Mouse (Mus musculus) MEL (cell line): ENCODE measurements around the gene Osmr. TPM values are rescaled to one million over a fixed set of nuclear protein-coding genes. Genes with fewer than 3 reads are reported as not detected.

Source experiments
- DNase-seq: peaks from one replicate; pipeline ENCODE4 v3.0.0; 2011; ENCODE audit warnings: low read depth, low spot score
- H3K27ac ChIP-seq: 2 replicates; pipeline ENCODE4 v1.5.1; 2012; ENCODE audit warnings: low read depth, mild to moderate bottlenecking, control low read depth, low read length, moderate library complexity; ENCODE audit not compliant: control insufficient read depth
- H3K27me3 ChIP-seq, 2 experiments: fragments of 150-350 bp in 1 of 2; sonication (generic) in 1 of 2; 2 replicates each; pipeline ENCODE4 v1.6.1; 2012; ENCODE audit warnings: low read length in 2 of 2, mild to moderate bottlenecking in 2 of 2, improper control_type of control experiment in 1 of 2, moderate library complexity in 1 of 2; ENCODE audit not compliant: insufficient read depth in 2 of 2, control insufficient read depth in 1 of 2
- H3K36me3 ChIP-seq, 2 experiments: 2 replicates each; pipeline ENCODE4 v1.6.1; 2012 to 2014; ENCODE audit warnings: low read length in 2 of 2, improper control_type of control experiment in 1 of 2, inconsistent platforms in 1 of 2, mild to moderate bottlenecking in 1 of 2; ENCODE audit not compliant: insufficient read depth in 2 of 2, control insufficient read depth in 1 of 2
- H3K4me1 ChIP-seq, 2 experiments: fragments of 150-350 bp in 1 of 2; sonication (generic) in 1 of 2; 2 replicates each; pipeline ENCODE4 v1.6.1; 2012; ENCODE audit warnings: low read length in 2 of 2, improper control_type of control experiment in 1 of 2, mild to moderate bottlenecking in 1 of 2; ENCODE audit not compliant: insufficient read depth in 2 of 2, control insufficient read depth in 1 of 2
- H3K4me3 ChIP-seq, 2 experiments: fragments of 150-350 bp in 1 of 2; sonication (generic) in 1 of 2; 2 replicates each; pipeline ENCODE4 v1.5.1; 2012; ENCODE audit warnings: low read depth in 2 of 2, low read length in 2 of 2, mild to moderate bottlenecking in 2 of 2, moderate library complexity in 2 of 2, control low read depth in 1 of 2, improper control_type of control experiment in 1 of 2; ENCODE audit not compliant: control insufficient read depth in 1 of 2, insufficient read depth in 1 of 2
- H3K79me2 ChIP-seq: 2 replicates; pipeline ENCODE4 v1.6.1; 2012; ENCODE audit warnings: mild to moderate bottlenecking, low read length, moderate library complexity; ENCODE audit not compliant: control insufficient read depth, poor library complexity, insufficient read depth
- H3K9ac ChIP-seq: 2 replicates; pipeline ENCODE4 v1.6.1; 2012; ENCODE audit warnings: low read depth, mild to moderate bottlenecking, control low read depth, low read length, moderate library complexity; ENCODE audit not compliant: control insufficient read depth, poor library complexity, severe bottlenecking
- H3K9me3 ChIP-seq: fragments of 150-350 bp; sonication (generic); replicated peaks from 2 replicates; pipeline ENCODE4 v1.6.1; 2012; ENCODE audit warnings: mild to moderate bottlenecking, low read length, improper control_type of control experiment, moderate library complexity; ENCODE audit not compliant: insufficient read depth
- BHLHE40 ChIP-seq: IDR thresholded peaks from 2 replicates; pipeline ENCODE4 v1.6.1; 2012; ENCODE audit warnings: low read depth, mild to moderate bottlenecking, inconsistent platforms, low read length, improper control_type of control experiment, borderline replicate concordance
- CHD1 ChIP-seq: IDR thresholded peaks from 2 replicates; pipeline ENCODE4 v1.6.1; 2012; ENCODE audit warnings: low read depth, mild to moderate bottlenecking, inconsistent platforms, low read length, improper control_type of control experiment
- E2F4 ChIP-seq: IDR thresholded peaks from 2 replicates; pipeline ENCODE4 v1.6.1; 2011; ENCODE audit warnings: low read depth, low read length, improper control_type of control experiment, borderline replicate concordance
- EP300 ChIP-seq, 2 experiments: IDR thresholded peaks; 2 replicates each; pipeline ENCODE4 v1.6.1; 2011; ENCODE audit warnings: improper control_type of control experiment in 2 of 2, low read length in 2 of 2, low read depth in 1 of 2, mild to moderate bottlenecking in 1 of 2
- ETS1 ChIP-seq: IDR thresholded peaks from 2 replicates; pipeline ENCODE4 v1.6.1; 2012; ENCODE audit warnings: low read depth, mild to moderate bottlenecking, inconsistent platforms, low read length, improper control_type of control experiment, moderate library complexity
- GABPA ChIP-seq: IDR thresholded peaks from 2 replicates; pipeline ENCODE4 v1.6.1; 2012; ENCODE audit warnings: low read depth, mild to moderate bottlenecking, inconsistent platforms, low read length, improper control_type of control experiment, moderate library complexity
- GATA1 ChIP-seq: IDR thresholded peaks from 2 replicates; pipeline ENCODE4 v1.6.1; 2011; ENCODE audit warnings: low read depth, low read length, improper control_type of control experiment
- HCFC1 ChIP-seq: IDR thresholded peaks from 2 replicates; pipeline ENCODE4 v1.6.1; 2012; ENCODE audit warnings: low read depth, mild to moderate bottlenecking, inconsistent platforms, low read length, improper control_type of control experiment, moderate library complexity
- JUND ChIP-seq: IDR thresholded peaks from 2 replicates; pipeline ENCODE4 v1.6.1; 2011; ENCODE audit warnings: low read depth, mild to moderate bottlenecking, improper control_type of control experiment, low read length
- MAX ChIP-seq: IDR thresholded peaks from 2 replicates; pipeline ENCODE4 v1.6.1; 2011; ENCODE audit warnings: low read length, improper control_type of control experiment
- MYB ChIP-seq: IDR thresholded peaks from 2 replicates; pipeline ENCODE4 v1.6.1; 2011; ENCODE audit warnings: mild to moderate bottlenecking, low read depth, low read length, improper control_type of control experiment
- MYC ChIP-seq: IDR thresholded peaks from 2 replicates; pipeline ENCODE4 v1.6.1; 2011; ENCODE audit warnings: low read depth, mild to moderate bottlenecking, low read length, improper control_type of control experiment, moderate library complexity
- NRF1 ChIP-seq: IDR thresholded peaks from 2 replicates; pipeline ENCODE4 v1.6.1; 2014; ENCODE audit warnings: low read depth, mild to moderate bottlenecking, inconsistent platforms, low read length, improper control_type of control experiment, moderate library complexity; ENCODE audit not compliant: poor library complexity, insufficient read depth, severe bottlenecking
- POLR2AphosphoS2 ChIP-seq: IDR thresholded peaks from 2 replicates; pipeline ENCODE4 v1.6.1; 2011; ENCODE audit warnings: low read length, improper control_type of control experiment
- RCOR1 ChIP-seq: IDR thresholded peaks from 2 replicates; pipeline ENCODE4 v1.6.1; 2012; ENCODE audit warnings: low read depth, mild to moderate bottlenecking, inconsistent platforms, low read length, improper control_type of control experiment
- SIN3A ChIP-seq: IDR thresholded peaks from 2 replicates; pipeline ENCODE4 v1.6.1; 2012; ENCODE audit warnings: low read length, improper control_type of control experiment, inconsistent platforms
- SMC3 ChIP-seq: IDR thresholded peaks from 2 replicates; pipeline ENCODE4 v1.6.1; 2011; ENCODE audit warnings: low read depth, low read length, improper control_type of control experiment
- TAL1 ChIP-seq: IDR thresholded peaks from 2 replicates; pipeline ENCODE4 v1.6.1; 2012; ENCODE audit warnings: mild to moderate bottlenecking, inconsistent platforms, low read length, moderate library complexity, mixed read lengths
- TCF12 ChIP-seq: IDR thresholded peaks from 2 replicates; pipeline ENCODE4 v1.6.1; 2014; ENCODE audit warnings: low read depth, mild to moderate bottlenecking, inconsistent platforms, low read length, improper control_type of control experiment, moderate library complexity
- USF1 ChIP-seq: IDR thresholded peaks from 2 replicates; pipeline ENCODE4 v1.6.1; 2014; ENCODE audit warnings: low read depth, mild to moderate bottlenecking, inconsistent platforms, low read length, improper control_type of control experiment, moderate library complexity
- ZC3H11A ChIP-seq: IDR thresholded peaks from 2 replicates; pipeline ENCODE4 v1.6.1; 2012; ENCODE audit warnings: low read depth, mild to moderate bottlenecking, inconsistent platforms, low read length, improper control_type of control experiment
- ZNF384 ChIP-seq: IDR thresholded peaks from 2 replicates; pipeline ENCODE4 v1.6.1; 2012; ENCODE audit warnings: low read depth, mild to moderate bottlenecking, inconsistent platforms, low read length, improper control_type of control experiment
- polyA plus RNA-seq, 2 experiments: library from polyadenylated mRNA; stranded (reverse) in 1 of 2; unstranded in 1 of 2; fragments of >175 nt in 1 of 2; fragments of >200 nt in 1 of 2; gene quantifications; 2 replicates each; pipeline versions ENCODE4 v1.2.1 to v1.2.4; 2012; ENCODE audit warnings: low replicate concordance in 2 of 2, low read depth in 1 of 2; ENCODE audit not compliant: insufficient read length in 2 of 2, insufficient read depth in 1 of 2, missing spikeins in 1 of 2
- total RNA-seq: library from RNA; depleted of rRNA; stranded (reverse); fragments of 300-350 nt; gene quantifications from 2 replicates; pipeline ENCODE4 v1.2.3, GENCODE M21; 2012

Gene Osmr
- total and polyA plus RNA-seq, 3 experiments: not detected

GRCm38 (mm10) chr15:6883816-6884215, 9.0 kb upstream of the Osmr start (continued):
- TF ChIP-seq RCOR1 (no peak), USF1 (no peak), MYB (no peak), TAL1 (no peak), CHD1 (no peak), GABPA (no peak), EP300 (IDR thresholded peaks at IDR 0.05; ENCODE audit: low read depth in 1 of 2, low read length in 2 of 2) (no peak), E2F4 (no peak), JUND (no peak)

GRCm38 (mm10) chr15:6883091-6883490, 8.3 kb upstream of the Osmr start:
- Histone ChIP-seq H3K36me3 (no peaks in the 10 kb centered on the region), H3K27me3 (no peaks in the 10 kb centered on the region), H3K4me1 (no peaks in the 10 kb centered on the region), H3K4me3 (no peak overlapping the region), H3K9me3 (no peaks in the 10 kb centered on the region), H3K9ac (no peak overlapping the region), H3K27ac (no peak overlapping the region), H3K79me2 (no peaks in the 10 kb centered on the region)
- no peak for DNase-seq
- TF ChIP-seq GABPA (no peak), ZC3H11A (no peak), CHD1 (no peak), BHLHE40 (no peak), MYC (no peak), MAX (no peak), HCFC1 (no peak), ZNF384 (no peak), SMC3 (no peak), TCF12 (no peak), MYB (no peak), SIN3A (no peak), GATA1 (no peak), NRF1 (no peak), POLR2AphosphoS2 (no peak), ETS1 (no peak)
